Mouse (Mus musculus): ENCODE results near the gene Mapk12. TPM values are rescaled to one million over a fixed set of nuclear protein-coding genes. Genes with fewer than 3 reads are reported as not detected.

Mapk12 gene
- total RNA-seq (2014; rRNA removed; ENCODE audit: low replicate concordance) = 7.1 and 55.2 TPM in 2 replicates
- 18.6 and 18.9 TPM in 2 replicates for polyA plus RNA-seq (2015; fragmentation: Nextera tagmentation; extraction: Ambion mirVana)

- Histone ChIP-seq H3K9me3 (replicated peaks; ENCODE audit: control insufficient read depth, low read length) (no peaks in the 10 kb centered on the region), H3K4me1 (ENCODE audit: control insufficient read depth, insufficient read depth) (peaks cover 6% of the 10 kb centered on the region; the same call in 1 of the 2 replicates), H3K4me2 (ENCODE audit: low read depth, low read length) (peak within 1 kb of the TSS; percentile 95), H3K9ac (replicated peaks; ENCODE audit: low read depth, low read length) (peak within 1 kb of the TSS; percentile 47), H3K36me3 (replicated peaks; ENCODE audit: control insufficient read depth, insufficient read depth, low read length) (no peaks in the 10 kb centered on the region), H3K27me3 (ENCODE audit: control insufficient read depth, insufficient read depth, low read length) (peaks cover 21% of the 10 kb centered on the region), H3K27ac (ENCODE audit: low read depth) (0 out of 2 replicates have a peak within 1 kb of the TSS, but pooled peaks have one; percentile 23), H3K4me3 (ENCODE audit: low read depth, low read length) (peak within 1 kb of the TSS; percentile 68)
- DNase-seq (ENCODE audit: low spot score) (no peak), ATAC-seq (ENCODE audit: insufficient read depth, low read depth) (peak; percentile 63)
- 3% methylated on average over 21 of the region's 21 CpGs for WGBS
- no peak for TF ChIP-seq EP300 (IDR thresholded peaks at IDR 0.05; ENCODE audit: low read depth)
- no peak for TF ChIP-seq CTCF (IDR thresholded peaks at IDR 0.05; ENCODE audit: low read depth)
These were observed at the start of gene Mapk12 for GRCm38 (mm10) chr15:89140659-89141252. Mapk12 (minus strand) TSS chr15:89140703.

- Histone ChIP-seq H3K4me2 (ENCODE audit: low read depth, low read length) (no peak overlapping the region), H3K4me3 (ENCODE audit: low read depth, low read length) (no peak overlapping the region), H3K9me3 (replicated peaks; ENCODE audit: control insufficient read depth, low read length) (no peaks in the 10 kb centered on the region), H3K27me3 (ENCODE audit: control insufficient read depth, insufficient read depth, low read length) (no peaks in the 10 kb centered on the region), H3K9ac (replicated peaks; ENCODE audit: low read depth, low read length) (no peak overlapping the region), H3K4me1 (ENCODE audit: control insufficient read depth, insufficient read depth) (peaks cover 18% of the 10 kb centered on the region), H3K36me3 (replicated peaks; ENCODE audit: control insufficient read depth, insufficient read depth, low read length) (peaks cover 17% of the 10 kb centered on the region; the same call in 1 of the 2 replicates), H3K27ac (ENCODE audit: low read depth) (no peak overlapping the region)
- DNase-seq (ENCODE audit: low spot score) (no peak), ATAC-seq (ENCODE audit: insufficient read depth, low read depth) (no peak)
- TF ChIP-seq EP300 (IDR thresholded peaks at IDR 0.05; ENCODE audit: low read depth) = no peak
- no peak for TF ChIP-seq CTCF (IDR thresholded peaks at IDR 0.05; ENCODE audit: low read depth)
- 79% methylated on average over 5 of the region's 5 CpGs for WGBS
These were observed 44.4 kb upstream of the Mapk12 start for GRCm38 (mm10) chr15:89184937-89185227.

GRCm38 (mm10) chr15:89184141-89184936 is 43.8 kb upstream of the Mapk12 start:
- Histone ChIP-seq H3K27ac (ENCODE audit: low read depth) (no peak overlapping the region), H3K36me3 (replicated peaks; ENCODE audit: control insufficient read depth, insufficient read depth, low read length) (0 out of 2 replicates have a peak, but pooled peaks cover 11% of the 10 kb centered on the region), H3K4me3 (ENCODE audit: low read depth, low read length) (no peak overlapping the region), H3K9ac (replicated peaks; ENCODE audit: low read depth, low read length) (no peak overlapping the region), H3K27me3 (ENCODE audit: control insufficient read depth, insufficient read depth, low read length) (no peaks in the 10 kb centered on the region), H3K9me3 (replicated peaks; ENCODE audit: control insufficient read depth, low read length) (no peaks in the 10 kb centered on the region), H3K4me1 (ENCODE audit: control insufficient read depth, insufficient read depth) (peaks cover 19% of the 10 kb centered on the region), H3K4me2 (ENCODE audit: low read depth, low read length) (no peak overlapping the region)
- ATAC-seq (ENCODE audit: insufficient read depth, low read depth) (no peak), DNase-seq (ENCODE audit: low spot score) (no peak)
- TF ChIP-seq CTCF (IDR thresholded peaks at IDR 0.05; ENCODE audit: low read depth) = no peak
- no peak for TF ChIP-seq EP300 (IDR thresholded peaks at IDR 0.05; ENCODE audit: low read depth)
- WGBS = 71% methylated on average over 5 of the region's 5 CpGs

- WGBS = 62% methylated on average over 5 of the region's 5 CpGs
- peaks cover 34% of the 10 kb centered on the region for H3K4me1 ChIP-seq (ENCODE audit: control insufficient read depth, insufficient read depth)
- TF ChIP-seq EP300 (IDR thresholded peaks at IDR 0.05; ENCODE audit: low read depth) (no peak), CTCF (IDR thresholded peaks at IDR 0.05; ENCODE audit: low read depth) (no peak)
- H3K4me3 ChIP-seq (ENCODE audit: low read depth, low read length) = no peak overlapping the region
- ATAC-seq (ENCODE audit: insufficient read depth, low read depth) = no peak
- peak overlapping the region; percentile 96 for H3K27ac ChIP-seq (ENCODE audit: low read depth)
- H3K9me3 ChIP-seq (replicated peaks; ENCODE audit: control insufficient read depth, low read length) = no peaks in the 10 kb centered on the region
- H3K36me3 ChIP-seq (replicated peaks; ENCODE audit: control insufficient read depth, insufficient read depth, low read length) = 0 out of 2 replicates have a peak, but pooled peaks cover 9% of the 10 kb centered on the region
- H3K27me3 ChIP-seq (ENCODE audit: control insufficient read depth, insufficient read depth, low read length) = no peaks in the 10 kb centered on the region
- H3K4me2 ChIP-seq (ENCODE audit: low read depth, low read length) = no peak overlapping the region
- no peak overlapping the region for H3K9ac ChIP-seq (replicated peaks; ENCODE audit: low read depth, low read length)
- DNase-seq (ENCODE audit: low spot score) = no peak
These were observed 42.3 kb upstream of the Mapk12 start for GRCm38 (mm10) chr15:89182842-89183241.

- Histone ChIP-seq H3K9ac (replicated peaks; ENCODE audit: low read depth, low read length) (no peak overlapping the region), H3K4me3 (ENCODE audit: low read depth, low read length) (no peak overlapping the region)
- TF ChIP-seq EP300 (IDR thresholded peaks at IDR 0.05; ENCODE audit: low read depth) (no peak), CTCF (IDR thresholded peaks at IDR 0.05; ENCODE audit: low read depth) (peak; percentile 58)
These were observed 41.8 kb upstream of the Mapk12 start for GRCm38 (mm10) chr15:89182328-89182741.

More at GRCm38 (mm10) chr15:89182328-89182741, 41.8 kb upstream of the Mapk12 start:
- Histone ChIP-seq H3K27me3 (ENCODE audit: control insufficient read depth, insufficient read depth, low read length) (no peaks in the 10 kb centered on the region), H3K4me2 (ENCODE audit: low read depth, low read length) (no peak overlapping the region), H3K36me3 (replicated peaks; ENCODE audit: control insufficient read depth, insufficient read depth, low read length) (0 out of 2 replicates have a peak, but pooled peaks cover 9% of the 10 kb centered on the region), H3K9me3 (replicated peaks; ENCODE audit: control insufficient read depth, low read length) (no peaks in the 10 kb centered on the region), H3K4me1 (ENCODE audit: control insufficient read depth, insufficient read depth) (peaks cover 39% of the 10 kb centered on the region), H3K27ac (ENCODE audit: low read depth) (peak overlapping the region; percentile 96)
- DNase-seq (ENCODE audit: low spot score) (peak; percentile 89), ATAC-seq (ENCODE audit: insufficient read depth, low read depth) (peak; percentile 16)
- 24% methylated on average over 6 of the region's 6 CpGs for WGBS

Data from heart, postnatal 0 days (tissue).